Mouse (Mus musculus): ENCODE measurements around the gene Tfpt. TPM values are rescaled to one million over a fixed set of nuclear protein-coding genes. Genes with fewer than 3 reads are reported as not detected.
"Not testable (repeated sequence)": the region's sequence is repeated elsewhere in the genome, so short reads cannot be mapped to it uniquely, and the experiment has no call there.

The Tfpt gene
- total RNA-seq, 2 experiments from 2014 or later: 18.0 to 23.0 TPM

- no peak for DNase-seq
Measured at GRCm38 (mm10) chr7:3571847-3572246, 57.9 kb downstream of the Tfpt start.

- not testable (repeated sequence) for DNase-seq
Measured at GRCm38 (mm10) chr7:3570580-3570979, 59.1 kb downstream of the Tfpt start.

Small RNA genes lying within 50 kb of the gene (microRNA-seq; reads per million reads assigned to microRNA genes)
- gene Gm25100: 0 reads per million in 2 experiments
- gene Mir3572: 5.1 to 5.2 reads per million in 2 experiments

Other genes starting within 250 kb of the Tfpt start
- gene Cacng8, start 239.2 kb downstream of the Tfpt start, total RNA-seq (2021): under 1 TPM in 1 of 2 experiments, not detected in 1; 0.18 TPM
- gene Cacng6, start 205.7 kb downstream of the Tfpt start, total RNA-seq (2021): 1 to 10 TPM; 7.9 to 9.0 TPM
- not detected for gene Tarm1, start 127.3 kb downstream of the Tfpt start, total RNA-seq (2021)
- gene Oscar, start 13.8 kb downstream of the Tfpt start, total RNA-seq (2021): under 1 TPM; 0.52 to 0.81 TPM
- 1,000 to 10,000 TPM; 1,232 to 1,303 TPM for gene Ndufa3, start 12.6 kb downstream of the Tfpt start, total RNA-seq (2021)
- 10 to 100 TPM; 37.5 to 40.3 TPM for gene Prpf31, start 56 bp upstream of the Tfpt start, total RNA-seq (2021)
- 10 to 100 TPM; 37.9 to 38.3 TPM for gene Cnot3, start 15.3 kb upstream of the Tfpt start, total RNA-seq (2021)
- gene Leng1, start 35.9 kb upstream of the Tfpt start, total RNA-seq (2021): 10 to 100 TPM in 1 of 2 experiments, 1 to 10 TPM in 1; 8.5 to 10.2 TPM
- gene Tmc4, start 47.6 kb upstream of the Tfpt start, total RNA-seq (2021): 1 to 10 TPM; 2.2 to 2.4 TPM
- 100 to 1,000 TPM; 127 to 133 TPM for gene Tsen34, start 62.9 kb upstream of the Tfpt start, total RNA-seq (2021)
- gene Mboat7, start 63.6 kb upstream of the Tfpt start, total RNA-seq (2021): 10 to 100 TPM; 29.7 to 32.3 TPM
- 100 to 1,000 TPM; 875 to 920 TPM for gene Rps9, start 74.1 kb upstream of the Tfpt start, total RNA-seq (2021)
- gene Pirb, start 90.5 kb upstream of the Tfpt start, total RNA-seq (2021): under 1 TPM; 0.43 to 0.64 TPM
- gene Gm15448, start 195.8 kb upstream of the Tfpt start, total RNA-seq (2021): not detected
- under 1 TPM in 1 of 2 experiments, not detected in 1; 0.14 TPM for gene Pira2, start 215.1 kb upstream of the Tfpt start, total RNA-seq (2021)

Measured in heart, postnatal 4 days (tissue).